Mouse (Mus musculus) liver, postnatal 0 days (tissue): ENCODE data around the gene Ampd1.

Experiments
- CTCF ChIP-seq: sonication (generic); IDR thresholded peaks from 2 replicates; pipeline ENCODE4 v1.5.1; 2016; ENCODE audit warnings: antibody characterized with exemption, low read depth
- EP300 ChIP-seq: IDR thresholded peaks from 2 replicates; pipeline ENCODE4 v1.6.1; 2016; ENCODE audit warnings: antibody characterized with exemption, low read depth, mild to moderate bottlenecking

GRCm38 (mm10) chr3:103102454-103103390, 28.9 kb downstream of the Ampd1 start, which contains the start of gene Dennd2c:
- TF ChIP-seq CTCF = 0 out of 2 replicates have a peak, but pooled peaks have one; percentile 7
- TF ChIP-seq EP300 = no peak
